Mouse (Mus musculus): ENCODE results near the gene Rab14.
A peak's percentile ranks its signal among the peaks of the same experiment; 100 is the strongest.

Gene Rab14

DNA sequence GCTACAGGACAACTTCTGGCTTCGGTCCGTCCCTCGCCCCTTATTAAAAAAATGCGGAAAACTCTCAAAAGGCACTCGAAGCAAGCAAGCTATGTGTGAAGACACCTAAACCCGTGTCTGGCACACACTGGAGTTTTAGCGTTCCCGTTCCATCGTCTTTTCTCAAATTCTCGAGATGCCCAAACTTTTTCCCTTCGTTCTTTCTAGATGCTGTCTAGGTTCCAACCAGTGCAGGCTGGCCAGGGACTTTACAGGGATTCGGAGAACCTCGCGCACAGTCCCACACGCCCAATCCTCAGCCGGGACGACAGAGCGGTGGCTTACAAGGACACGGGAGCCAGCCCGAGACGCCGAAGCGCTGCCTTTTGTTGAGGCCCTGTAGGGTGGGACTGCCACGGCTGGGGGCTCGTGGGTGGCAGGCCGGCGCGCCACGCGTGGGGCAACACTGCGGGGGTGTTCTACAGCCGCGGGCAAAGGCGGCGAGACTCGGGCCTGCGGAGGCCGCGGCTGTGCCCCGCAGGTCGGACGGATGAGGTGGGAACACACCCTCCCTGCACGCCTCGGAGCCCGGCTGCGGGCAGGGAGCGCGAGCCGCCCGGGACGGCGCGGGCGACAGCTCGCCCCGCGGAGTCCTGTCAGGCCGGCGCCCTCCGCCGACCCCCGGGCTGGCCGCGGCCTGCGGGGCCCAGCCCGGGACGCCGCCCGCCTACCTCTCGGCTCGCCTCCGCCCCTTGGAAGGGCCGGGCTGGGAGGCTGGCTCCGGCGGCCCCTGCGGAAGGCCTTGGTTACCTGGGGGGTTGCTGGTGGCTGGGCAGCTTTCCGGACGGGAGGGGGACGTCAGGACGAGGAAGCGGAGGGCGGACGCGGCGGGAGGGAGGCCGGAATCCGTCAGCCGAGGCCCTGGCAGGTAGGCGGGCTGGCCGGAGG lies 686 bp downstream of the Rab14 start:
- DNase-seq (ENCODE audit: low read depth), result peak; percentile 48

DNA sequence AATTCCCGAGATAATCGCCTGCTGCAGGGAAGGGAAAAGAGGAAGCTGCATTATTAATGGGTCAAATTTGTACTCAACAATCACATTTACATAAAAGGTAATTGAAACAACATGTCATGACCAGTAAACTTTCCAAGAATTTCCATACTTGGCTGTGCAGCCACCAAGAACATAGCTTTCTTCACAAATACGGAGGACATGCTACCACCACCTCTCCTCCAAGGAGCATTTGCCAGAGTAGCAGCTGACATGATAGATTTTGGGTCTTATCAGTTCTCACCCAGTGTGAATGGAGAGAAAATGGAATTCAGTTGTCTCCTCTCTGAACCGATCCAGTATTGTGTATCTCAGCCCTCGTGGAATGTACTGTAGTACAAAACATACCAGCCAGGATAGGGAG lies 1.4 kb downstream of the Rab14 start:
- no peak for DNase-seq (ENCODE audit: low read depth)

DNA sequence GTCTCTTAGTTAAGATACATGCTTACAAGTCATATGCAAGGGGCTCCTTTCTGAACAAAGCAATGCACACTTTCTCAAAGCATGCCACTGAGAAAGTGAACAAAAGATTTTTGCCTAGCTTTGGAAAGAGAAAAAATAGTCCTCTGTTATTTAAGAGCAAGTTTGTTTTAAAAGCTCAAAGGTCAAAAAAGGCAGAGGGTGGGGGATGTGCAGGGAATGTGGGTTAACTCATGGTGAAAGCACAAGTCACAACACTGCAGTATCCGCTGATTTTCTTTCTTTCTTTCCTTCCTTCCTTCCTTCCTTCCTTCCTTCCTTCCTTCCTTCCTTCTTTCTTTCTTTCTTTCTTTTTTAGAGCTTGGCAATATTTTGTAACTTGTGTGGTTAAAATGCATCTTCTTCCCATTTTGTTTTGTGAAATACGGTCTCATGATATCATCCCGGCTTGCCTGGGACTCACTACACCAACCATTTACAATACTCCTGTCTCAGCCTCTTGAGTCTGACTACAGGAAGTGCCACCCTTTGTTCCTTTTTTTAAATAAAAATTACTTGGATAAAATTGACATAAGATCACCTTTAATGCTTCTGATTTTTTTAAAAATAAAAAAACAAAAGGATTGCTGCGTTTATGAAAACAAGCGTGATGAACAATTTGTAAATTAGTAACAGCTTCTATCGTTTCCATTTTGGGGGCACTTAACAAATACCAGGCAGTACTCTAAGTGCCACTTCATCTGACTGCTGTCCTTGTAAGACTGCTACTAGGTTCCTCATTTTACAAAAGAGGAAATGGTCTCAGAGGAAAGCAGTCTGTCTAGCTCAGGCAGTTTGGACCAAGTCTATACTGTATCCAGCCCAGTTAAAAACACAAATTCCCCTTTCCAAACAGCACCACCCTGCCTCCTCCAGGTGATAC lies 5.0 kb downstream of the Rab14 start:
- DNase-seq (ENCODE audit: low read depth), result no peak

DNA sequence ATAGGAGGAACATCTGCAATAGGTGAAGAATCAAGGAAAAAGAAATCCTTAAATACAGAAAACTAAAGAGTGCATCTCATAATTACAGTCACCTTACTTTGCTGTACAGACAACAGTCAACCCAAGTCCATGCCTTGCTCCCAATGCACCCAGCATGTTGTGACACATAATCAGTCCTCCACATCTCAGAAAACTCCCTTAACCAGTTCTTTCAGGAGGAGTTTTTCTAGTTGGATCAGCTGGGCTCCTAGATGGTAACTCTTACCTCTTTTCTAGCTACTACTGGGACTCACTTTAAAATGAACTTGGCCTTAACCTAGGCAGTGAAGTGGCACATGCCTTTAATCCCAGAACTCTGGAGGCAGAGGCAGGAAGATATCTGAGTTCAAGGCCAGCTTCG lies 6.9 kb downstream of the Rab14 start:
- DNase-seq (ENCODE audit: low read depth), result no peak

DNA sequence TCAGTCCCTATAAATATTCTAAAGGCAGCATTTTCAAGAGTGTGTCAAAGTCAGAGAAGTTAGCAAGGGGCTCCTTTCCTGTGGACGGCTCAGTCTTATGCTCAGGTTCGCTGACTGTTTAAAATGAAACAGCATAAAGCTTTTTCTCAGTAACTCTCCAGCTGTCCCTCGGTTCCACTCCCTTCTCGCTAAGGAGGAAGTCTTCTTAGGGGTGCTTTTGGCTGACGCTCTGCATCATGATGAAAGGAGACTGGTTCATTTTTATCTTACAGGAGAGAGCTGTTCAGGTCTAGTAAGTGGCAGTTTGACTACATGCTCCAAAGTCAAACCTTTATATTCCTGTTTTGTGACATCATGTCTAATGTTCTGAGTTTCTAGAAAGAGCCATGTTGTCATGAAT lies 12.0 kb downstream of the Rab14 start:
- DNase-seq (ENCODE audit: low read depth), result no peak

DNA sequence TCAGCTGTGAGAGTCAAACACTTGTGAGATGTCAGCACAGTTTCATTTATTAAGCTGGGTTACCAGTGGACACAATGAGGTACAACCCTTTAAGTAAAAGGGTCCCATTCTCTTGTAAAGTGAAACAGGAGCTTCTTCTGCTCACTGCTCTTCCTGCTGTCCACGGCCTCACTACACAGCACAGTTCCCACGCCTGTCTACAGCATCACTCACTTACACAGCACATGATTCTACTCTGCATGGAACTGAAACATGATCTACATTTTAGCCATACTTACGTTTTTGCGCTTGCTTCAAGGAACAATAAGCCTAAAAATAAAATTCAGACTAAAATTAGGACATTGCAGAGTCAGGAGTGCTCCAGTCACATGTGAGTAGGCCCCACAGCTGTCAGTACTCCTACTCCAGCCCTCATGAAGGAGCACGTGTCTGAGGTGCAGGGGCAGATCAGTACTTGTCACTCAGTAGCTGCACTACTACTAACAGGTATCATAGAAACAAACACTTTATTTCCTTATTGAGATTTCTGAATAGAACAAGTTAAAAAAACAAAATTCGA lies 17.7 kb downstream of the Rab14 start:
- no peak for DNase-seq (ENCODE audit: low read depth)

DNA sequence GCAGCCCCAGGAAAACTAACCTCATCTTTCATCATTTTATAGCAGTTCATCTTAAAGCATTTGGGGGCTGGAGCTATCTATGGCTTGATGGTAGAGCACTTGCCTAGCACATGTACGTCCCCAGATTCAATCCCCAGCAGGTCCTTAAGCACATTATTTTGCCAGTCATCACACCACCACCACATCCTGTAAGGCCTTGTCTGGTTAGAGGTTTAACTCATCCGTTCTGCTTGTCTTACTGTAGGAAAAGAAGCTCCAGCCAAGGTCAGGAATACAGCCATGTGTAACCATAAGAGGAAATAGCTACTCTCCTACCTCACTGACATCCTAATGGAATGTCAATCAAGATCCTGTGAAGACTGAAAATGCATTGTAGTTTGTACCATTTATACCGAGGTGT lies 22.8 kb downstream of the Rab14 start:
- DNase-seq (ENCODE audit: low read depth), result no peak

DNA sequence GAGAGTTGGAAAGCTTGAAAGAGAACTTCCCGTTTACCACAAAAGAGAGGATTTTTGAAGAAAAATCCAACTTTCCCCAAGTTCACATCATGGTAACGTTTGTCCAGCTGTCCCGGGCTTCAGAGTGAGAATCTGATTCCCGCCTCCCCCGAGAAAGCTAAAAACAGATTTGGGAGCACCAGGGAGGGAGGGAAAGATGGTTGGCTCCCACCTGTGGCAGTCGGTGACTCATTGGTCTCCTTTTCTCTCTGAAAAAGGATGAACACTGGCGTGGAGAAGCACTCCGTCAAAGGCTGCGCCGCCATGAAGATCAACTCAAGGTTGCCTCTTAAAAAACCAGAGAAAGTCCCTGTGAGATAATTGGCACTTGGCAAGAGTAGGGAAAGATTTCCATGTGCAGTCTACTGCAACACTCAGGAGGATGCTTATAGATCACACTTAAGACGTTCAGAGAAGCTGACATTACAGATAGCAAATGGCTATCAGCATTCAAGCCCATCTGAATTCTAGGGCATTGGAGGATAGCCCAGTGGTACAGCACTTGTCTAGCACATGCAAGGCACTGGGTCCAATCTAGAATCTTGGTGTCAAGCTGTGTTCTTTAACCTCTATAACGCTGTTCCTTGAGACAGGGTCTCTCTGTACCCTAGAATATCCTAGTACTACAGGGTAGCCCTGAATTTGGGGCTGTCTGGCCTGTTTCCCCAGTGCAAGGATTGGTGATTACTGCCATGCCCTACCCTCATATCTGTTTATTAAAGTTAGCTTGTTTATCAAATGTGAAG lies 25.4 kb downstream of the Rab14 start:
- no peak for DNase-seq (ENCODE audit: low read depth)

DNA sequence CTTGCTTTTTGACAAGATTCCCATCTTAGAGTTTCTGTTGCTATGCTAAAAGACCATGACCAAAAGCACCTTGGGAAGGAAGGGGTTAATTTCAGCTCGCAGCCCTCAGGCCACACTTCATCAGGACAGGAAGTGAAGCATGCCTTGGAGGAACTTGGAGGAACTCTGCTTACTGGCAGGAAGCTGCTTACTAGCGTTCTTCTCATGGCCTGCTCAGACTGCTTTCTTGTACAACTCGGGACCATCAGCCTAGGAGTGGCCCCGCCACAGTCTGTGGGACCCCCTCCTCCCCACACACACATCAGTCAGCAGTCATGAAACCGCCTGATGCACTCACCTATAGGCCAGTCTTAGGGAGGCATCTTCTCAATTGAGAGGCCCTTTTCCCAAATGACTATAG lies 26.8 kb downstream of the Rab14 start:
- DNase-seq (ENCODE audit: low read depth), result no peak

DNA sequence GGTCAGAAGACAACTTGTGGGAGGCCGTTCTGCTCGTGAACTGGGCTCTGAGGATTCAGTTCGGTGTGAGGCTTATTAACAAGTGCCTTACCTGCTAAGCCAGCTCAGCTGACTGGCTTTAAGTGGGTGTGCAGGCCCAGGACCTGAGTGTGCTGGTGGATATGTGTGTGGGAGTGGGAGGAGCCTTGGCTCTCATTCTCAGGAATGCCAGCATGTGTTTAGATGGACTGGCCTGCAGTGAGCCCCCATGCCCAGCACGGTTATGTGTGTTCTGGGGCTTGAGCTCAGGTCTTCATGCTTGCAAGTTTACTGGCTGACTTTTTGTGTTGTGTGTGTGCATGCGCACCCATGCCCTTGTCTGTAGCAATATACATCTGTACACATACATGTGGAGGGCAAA lies 27.3 kb downstream of the Rab14 start:
- DNase-seq (ENCODE audit: low read depth), result no peak

DNA sequence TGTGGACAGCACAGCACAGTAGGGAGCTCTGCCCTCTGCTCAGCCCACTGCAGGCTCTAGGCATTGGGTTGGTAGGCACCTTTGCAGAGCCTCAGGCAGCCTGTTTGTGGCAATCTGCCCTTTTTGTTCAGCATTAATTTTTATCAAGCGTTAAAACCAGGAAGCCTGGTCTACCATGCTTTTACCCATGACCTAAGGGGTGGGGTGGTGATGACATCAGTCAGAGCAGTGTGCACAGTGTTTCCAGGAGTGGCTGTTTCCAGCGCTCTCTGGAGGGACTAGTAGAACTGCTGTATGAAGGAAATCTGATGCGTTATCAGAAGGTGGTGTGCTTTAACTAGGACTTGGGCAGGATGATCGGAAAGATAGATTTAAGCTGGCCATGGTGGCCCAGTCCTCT lies 28.7 kb downstream of the Rab14 start:
- DNase-seq (ENCODE audit: low read depth), result no peak

DNA sequence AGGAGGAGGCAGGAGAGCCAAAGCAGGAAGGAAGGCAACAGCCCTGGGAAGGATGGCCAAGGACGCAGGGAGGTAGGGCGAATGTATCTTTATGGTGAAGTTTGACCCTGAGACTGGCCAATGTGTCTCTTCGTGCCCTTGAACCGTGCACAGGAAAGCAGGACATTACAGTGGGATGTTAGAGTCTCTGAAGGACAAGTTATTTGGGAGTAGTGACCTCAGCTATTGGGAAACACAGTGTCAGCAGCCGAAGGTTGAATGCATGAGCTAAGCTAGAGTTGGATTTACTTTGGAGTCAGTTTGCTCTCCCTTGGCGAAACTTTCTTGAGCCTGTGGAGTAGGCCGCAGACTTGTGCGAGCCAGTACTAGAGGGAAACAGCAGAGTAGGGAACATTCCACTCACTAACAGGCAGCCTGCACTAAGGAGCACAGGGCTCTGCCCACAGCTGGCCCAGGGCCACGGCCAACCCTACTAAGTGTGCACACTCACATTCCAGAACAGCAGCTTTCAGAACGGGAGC lies 29.5 kb downstream of the Rab14 start:
- DNase-seq (ENCODE audit: low read depth), result no peak

DNA sequence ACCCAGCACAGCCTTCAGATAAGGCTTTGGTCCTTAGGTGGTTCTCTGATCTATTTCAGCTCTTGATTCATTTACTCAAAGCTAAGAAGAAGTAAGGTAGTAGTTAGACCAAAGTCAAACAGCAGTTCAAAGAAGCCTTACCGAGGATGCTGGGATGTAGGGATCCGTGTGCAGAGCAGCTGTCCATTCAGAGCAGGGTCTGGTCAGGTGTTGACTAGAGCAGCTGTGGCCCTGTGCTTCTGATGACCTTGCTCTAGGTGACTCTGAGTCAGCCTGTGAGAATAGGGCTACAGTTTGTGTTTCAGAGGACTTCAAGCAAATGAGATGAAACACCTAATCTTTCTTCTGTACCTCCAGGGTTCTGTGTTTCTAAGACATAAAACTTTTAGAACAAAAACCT lies 31.5 kb downstream of the Rab14 start:
- no peak for DNase-seq (ENCODE audit: low read depth)

DNA sequence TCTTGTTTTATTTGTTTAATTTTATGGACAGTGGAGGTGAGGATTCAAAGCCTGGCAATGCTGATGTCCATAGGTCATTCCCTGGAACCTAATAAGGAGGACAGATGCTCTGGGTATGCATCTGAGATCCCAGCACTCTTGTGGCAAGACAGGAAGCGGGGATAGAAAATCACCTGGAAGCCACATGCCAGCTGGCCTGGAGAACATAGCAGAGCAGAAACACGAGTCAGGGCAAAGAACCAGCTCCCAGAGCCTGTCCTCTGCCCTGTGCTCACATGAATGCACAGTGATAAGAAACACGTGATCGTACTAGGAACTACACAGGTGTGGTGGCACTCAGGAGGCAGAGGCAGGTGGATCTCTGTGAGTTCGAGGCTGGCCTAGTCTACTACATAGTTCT lies 34.1 kb downstream of the Rab14 start:
- no peak for DNase-seq (ENCODE audit: low read depth)

DNA sequence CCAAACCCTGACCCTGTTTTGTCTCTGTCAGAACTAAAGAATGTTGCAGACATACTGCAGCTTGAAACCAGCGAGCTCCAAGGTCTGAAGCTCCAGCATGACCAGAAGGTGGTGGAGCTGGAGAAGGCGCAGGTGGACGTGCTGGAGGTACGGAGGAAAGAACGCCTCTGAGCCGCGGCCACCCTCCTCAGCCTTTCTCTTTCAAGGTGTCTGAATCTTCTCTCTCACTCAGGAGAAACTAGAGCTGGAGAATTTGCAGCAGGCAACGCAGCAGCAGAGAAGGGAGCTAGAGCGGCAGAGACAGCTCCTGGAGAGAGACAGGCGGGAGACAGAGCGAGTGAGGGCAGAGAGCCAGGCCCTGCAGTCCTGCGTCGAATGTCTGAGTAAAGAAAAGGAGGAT lies 35.5 kb downstream of the Rab14 start:
- DNase-seq (ENCODE audit: low read depth), result no peak

DNA sequence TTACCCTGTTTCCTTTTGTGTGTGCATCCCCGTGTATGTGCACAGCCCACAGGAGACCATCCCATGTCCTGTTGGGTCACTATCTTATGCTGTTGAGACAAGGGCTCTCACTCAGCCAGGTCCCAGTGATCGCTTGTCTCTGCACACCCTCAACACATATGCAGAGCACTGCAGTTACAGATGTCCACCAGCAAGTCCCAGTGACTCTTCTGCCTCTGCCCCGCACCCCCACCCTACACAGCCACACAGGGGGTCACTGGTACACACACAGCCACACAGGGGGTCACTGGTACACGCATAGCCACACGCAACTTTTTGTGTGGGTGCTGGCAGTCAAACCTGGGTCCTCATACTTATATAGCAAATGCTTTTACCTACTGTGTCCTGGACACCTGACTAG lies 37.5 kb downstream of the Rab14 start:
- no peak for DNase-seq (ENCODE audit: low read depth)

DNA sequence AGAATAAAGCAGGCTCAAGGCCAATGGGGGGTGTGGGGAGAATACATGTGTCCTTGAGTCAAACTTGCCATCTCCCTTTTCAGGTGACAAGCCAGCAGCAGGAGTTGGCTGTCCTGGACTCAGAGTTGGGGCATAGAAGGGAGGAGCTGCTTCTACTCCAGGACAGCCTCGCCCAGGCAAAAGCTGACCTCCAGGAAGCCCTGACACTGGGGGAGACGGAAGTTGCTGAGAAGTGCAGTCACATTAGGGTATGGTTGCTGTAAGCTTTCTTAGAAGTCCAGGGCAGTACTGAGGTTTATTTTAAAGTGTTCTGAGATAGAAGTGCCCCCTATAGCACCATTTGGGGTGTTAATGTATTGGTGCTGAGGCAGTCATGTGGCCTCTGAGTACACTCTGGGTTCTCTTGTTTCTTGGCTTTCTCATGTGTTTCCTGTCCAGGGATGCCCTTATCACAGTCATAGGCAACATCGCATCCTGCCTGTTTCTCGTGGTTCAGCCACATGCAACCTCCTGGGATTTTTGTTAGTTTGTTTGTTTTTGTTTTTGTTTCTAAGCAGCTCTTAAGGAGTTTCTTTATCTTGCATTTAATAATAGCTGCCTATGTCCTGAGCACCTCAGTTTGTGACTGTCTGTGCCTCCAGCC lies 39.0 kb downstream of the Rab14 start:
- no peak for DNase-seq (ENCODE audit: low read depth)

DNA sequence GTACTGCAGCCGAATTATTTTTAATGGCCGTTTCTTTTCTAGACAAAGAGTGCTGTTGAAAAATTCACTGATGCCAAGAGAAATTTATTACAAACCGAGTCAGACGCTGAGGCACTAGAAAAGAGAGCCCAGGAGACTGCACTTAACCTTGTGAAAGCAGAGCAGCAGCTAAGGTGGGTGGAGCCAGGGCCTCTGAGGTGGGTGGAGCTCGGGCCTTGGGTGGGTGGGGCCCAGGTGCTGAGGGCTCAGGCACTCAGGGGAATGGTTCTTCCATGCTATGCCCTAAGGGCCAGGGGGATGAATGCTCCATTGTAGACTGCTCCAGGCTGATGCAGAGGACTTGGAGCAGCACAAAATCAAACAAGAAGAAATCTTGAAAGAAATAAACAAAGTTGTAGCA lies 40.7 kb downstream of the Rab14 start:
- DNase-seq (ENCODE audit: low read depth), result peak; percentile 22

DNA sequence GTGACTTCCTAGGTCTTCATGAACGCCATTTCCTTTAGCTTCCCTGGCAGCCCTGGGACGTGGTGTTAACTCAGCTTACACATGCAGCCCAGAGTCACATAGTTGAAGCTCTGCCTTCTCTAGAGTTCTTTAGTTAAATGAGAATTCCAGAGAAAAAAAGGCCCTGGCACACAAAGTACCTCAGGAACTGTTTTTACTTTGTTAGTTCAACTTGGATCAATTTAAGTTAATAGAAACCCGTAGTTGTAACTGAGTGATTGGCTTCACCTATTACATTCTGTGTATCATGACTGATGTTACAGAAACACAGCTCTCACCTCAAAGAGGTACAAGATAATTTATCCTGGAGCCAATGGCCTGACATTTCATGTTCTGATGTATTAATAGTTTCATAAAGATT lies 42.6 kb downstream of the Rab14 start:
- no peak for DNase-seq (ENCODE audit: low read depth)

DNA sequence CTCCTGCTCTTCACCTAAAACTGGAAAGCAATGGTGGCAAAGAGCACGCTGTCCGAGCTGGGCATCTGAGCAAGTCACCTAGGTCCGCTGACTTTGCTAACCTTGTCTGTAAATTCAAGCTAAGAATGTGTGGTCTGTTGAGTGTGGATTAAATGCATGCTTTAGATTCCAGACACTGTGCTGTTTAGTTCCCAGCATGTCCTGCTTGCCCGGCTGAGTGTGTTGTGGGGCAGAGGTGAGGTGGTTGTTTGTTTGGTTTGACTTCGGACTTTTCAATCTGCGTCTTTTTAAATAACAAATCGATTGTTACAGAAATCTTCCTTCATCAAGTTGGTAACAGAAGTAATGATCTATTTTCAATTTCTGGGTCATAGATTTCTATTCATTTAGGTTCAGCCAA lies 43.1 kb downstream of the Rab14 start:
- DNase-seq (ENCODE audit: low read depth), result no peak

DNA sequence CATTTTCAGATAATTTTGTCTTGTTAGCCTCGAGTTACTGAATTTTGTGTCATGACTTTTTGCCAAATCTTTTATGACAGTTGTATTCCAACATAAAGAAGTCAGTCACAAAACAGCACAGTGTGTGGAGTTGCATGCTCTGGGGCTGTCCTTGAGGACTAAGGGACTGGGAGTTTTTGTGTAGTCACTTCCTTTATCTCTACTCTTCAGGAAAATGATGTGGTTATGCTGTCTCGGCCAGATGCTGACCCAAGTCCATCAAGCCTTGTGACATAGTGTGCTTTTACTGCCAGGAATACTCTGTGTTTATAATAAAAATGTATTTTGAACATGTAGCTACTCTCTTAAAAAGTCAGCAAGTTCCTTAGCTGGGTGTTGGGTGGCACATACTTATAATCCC lies 43.9 kb downstream of the Rab14 start:
- DNase-seq (ENCODE audit: low read depth), result no peak
